Mouse (Mus musculus): ENCODE results near the gene Ppfibp1. TPM values are rescaled to one million over a fixed set of nuclear protein-coding genes. Genes with fewer than 3 reads are reported as not detected.
A peak's percentile ranks its signal among the peaks of the same experiment; 100 is the strongest.

The Ppfibp1 gene
- total RNA-seq, 2 experiments from 2014 or later, result 11.1 to 21.0 TPM

GRCm38 (mm10) chr6:146954258-146954657 is 66.0 kb downstream of the Ppfibp1 start, which contains the start of gene 1700034J05Rik:
Gene 1700034J05Rik, minus strand, starts transcription at chr6:146954422.
- ATAC-seq (replicated peaks; ENCODE audit: poor library complexity, severe bottlenecking), result no peak

- no peak for ATAC-seq (replicated peaks; ENCODE audit: poor library complexity, severe bottlenecking)
Observed at GRCm38 (mm10) chr6:146955475-146955874, 67.2 kb downstream of the Ppfibp1 start.

- ATAC-seq (replicated peaks; ENCODE audit: poor library complexity, severe bottlenecking), result no peak; the same call in 1 of the 2 replicates
Observed at GRCm38 (mm10) chr6:146955896-146956295, 67.6 kb downstream of the Ppfibp1 start.

- no peak for ATAC-seq (replicated peaks; ENCODE audit: poor library complexity, severe bottlenecking)
Observed at GRCm38 (mm10) chr6:146956961-146957360, 68.7 kb downstream of the Ppfibp1 start.

- no peak for ATAC-seq (replicated peaks; ENCODE audit: poor library complexity, severe bottlenecking)
Observed at GRCm38 (mm10) chr6:146958694-146959093, 70.4 kb downstream of the Ppfibp1 start.

- no peak for ATAC-seq (replicated peaks; ENCODE audit: poor library complexity, severe bottlenecking)
Observed at GRCm38 (mm10) chr6:146959908-146960680, 71.8 kb downstream of the Ppfibp1 start.

- no peak for ATAC-seq (replicated peaks; ENCODE audit: poor library complexity, severe bottlenecking)
Observed at GRCm38 (mm10) chr6:146960956-146961355, 72.7 kb downstream of the Ppfibp1 start.

- ATAC-seq (replicated peaks; ENCODE audit: poor library complexity, severe bottlenecking), result no peak
Observed at GRCm38 (mm10) chr6:146961832-146962481, 73.7 kb downstream of the Ppfibp1 start.

- ATAC-seq (replicated peaks; ENCODE audit: poor library complexity, severe bottlenecking), result no peak
Observed at GRCm38 (mm10) chr6:146963396-146964150, 75.3 kb downstream of the Ppfibp1 start.

GRCm38 (mm10) chr6:146965139-146965772 is 77.0 kb downstream of the Ppfibp1 start:
- no peak for ATAC-seq (replicated peaks; ENCODE audit: poor library complexity, severe bottlenecking)

GRCm38 (mm10) chr6:146966446-146967019 is 78.2 kb downstream of the Ppfibp1 start:
- ATAC-seq (replicated peaks; ENCODE audit: poor library complexity, severe bottlenecking), result no peak

GRCm38 (mm10) chr6:146967836-146968235 is 79.5 kb downstream of the Ppfibp1 start:
- no peak for ATAC-seq (replicated peaks; ENCODE audit: poor library complexity, severe bottlenecking)

GRCm38 (mm10) chr6:146970811-146971210 is 82.5 kb downstream of the Ppfibp1 start:
- no peak for ATAC-seq (replicated peaks; ENCODE audit: poor library complexity, severe bottlenecking)

GRCm38 (mm10) chr6:146971366-146971765 is 83.1 kb downstream of the Ppfibp1 start:
- no peak for ATAC-seq (replicated peaks; ENCODE audit: poor library complexity, severe bottlenecking)

GRCm38 (mm10) chr6:146972009-146972408 is 83.7 kb downstream of the Ppfibp1 start:
- ATAC-seq (replicated peaks; ENCODE audit: poor library complexity, severe bottlenecking), result no peak

GRCm38 (mm10) chr6:146972740-146973139 is 84.5 kb downstream of the Ppfibp1 start:
- no peak for ATAC-seq (replicated peaks; ENCODE audit: poor library complexity, severe bottlenecking)

GRCm38 (mm10) chr6:146973406-146973805 is 85.1 kb downstream of the Ppfibp1 start:
- ATAC-seq (replicated peaks; ENCODE audit: poor library complexity, severe bottlenecking), result no peak

GRCm38 (mm10) chr6:146973830-146974229 is 85.5 kb downstream of the Ppfibp1 start:
- no peak for ATAC-seq (replicated peaks; ENCODE audit: poor library complexity, severe bottlenecking)

- no peak for ATAC-seq (replicated peaks; ENCODE audit: poor library complexity, severe bottlenecking)
Observed at GRCm38 (mm10) chr6:146976446-146976845, 88.2 kb downstream of the Ppfibp1 start.

- ATAC-seq (replicated peaks; ENCODE audit: poor library complexity, severe bottlenecking), result peak; percentile 22; the same call in 1 of the 2 replicates
Observed at GRCm38 (mm10) chr6:146978691-146979114, 90.4 kb downstream of the Ppfibp1 start.
